Comparison of ENCODE assay signal across 18 mouse cellular contexts in genomic region chr13:43053201-43053600, GRCm38 (mm10).
A peak's percentile ranks its signal among the peaks of the same experiment; 100 is the strongest.
DNase-seq lines count a peak whose midpoint lies in the region; ATAC-seq and TF ChIP-seq lines count a peak whose summit lies in the region.
"Had no signal": no experiment of that assay in that cellular context is flagged by ENCODE, and none has a peak within 500 bp of the region (broad histone marks: within the 10 kb centered on the region; RNA-seq: fewer than 3 reads in every experiment).

No protein-coding gene starts in this region.

- TF ChIP-seq EP300 in liver, postnatal 0 days (IDR thresholded peaks at IDR 0.05; ENCODE audit: low read depth) = no peak

- H3K4me2 ChIP-seq in liver, postnatal 0 days (ENCODE audit: low read depth, low read length) = no peak overlapping the region
- H3K4me2 ChIP-seq: forebrain, embryonic 12.5 days; heart, embryonic 12.5 days; liver, embryonic 13.5 days; midbrain, embryonic 11.5 days had no signal

- intact Hi-C loops in gastrocnemius, adult 2 months (cut with DNase I) = no loop called here
- intact Hi-C loops in gastrocnemius, postnatal 14 days (cut with DNase I; ENCODE audit: low total_unique reads) = no loop called here

- H3K27me3 ChIP-seq in liver, postnatal 0 days (ENCODE audit: insufficient read depth, low read length) = no peaks in the 10 kb centered on the region
- H3K27me3 ChIP-seq: heart, embryonic 12.5 days; liver, embryonic 13.5 days had no signal

- H3K9ac ChIP-seq in liver, postnatal 0 days (replicated peaks) = no peak overlapping the region
- H3K9ac ChIP-seq: forebrain, embryonic 12.5 days; heart, embryonic 12.5 days; liver, embryonic 13.5 days had no signal

- H3K27ac ChIP-seq in gastrocnemius, adult 2 months = no peak overlapping the region
- no peak overlapping the region for H3K27ac ChIP-seq in liver, postnatal 0 days (ENCODE audit: low read depth)
- H3K27ac ChIP-seq: forebrain, embryonic 12.5 days; liver, embryonic 13.5 days had no signal

- peak; percentile 23; the same call in 1 of the 2 replicates for TF ChIP-seq CTCF in gastrocnemius, adult 2 months (IDR thresholded peaks at IDR 0.05)
- peak; percentile 33 for TF ChIP-seq CTCF in liver, postnatal 0 days (IDR thresholded peaks at IDR 0.05; ENCODE audit: low read depth)

- no peaks in the 10 kb centered on the region for H3K9me3 ChIP-seq in liver, postnatal 0 days (ENCODE audit: low read length)
- H3K9me3 ChIP-seq: forebrain, embryonic 12.5 days; liver, embryonic 13.5 days had no signal

- ATAC-seq in liver, postnatal 0 days = no peak

- no peaks in the 10 kb centered on the region for H3K36me3 ChIP-seq in liver, postnatal 0 days (replicated peaks; ENCODE audit: insufficient read depth, low read length)
- H3K36me3 ChIP-seq: forebrain, embryonic 12.5 days; heart, embryonic 12.5 days; liver, embryonic 13.5 days had no signal

- H3K4me3 ChIP-seq in gastrocnemius, adult 2 months = no peak overlapping the region
- H3K4me3 ChIP-seq in liver, postnatal 0 days (ENCODE audit: low read depth, low read length) = no peak overlapping the region
- H3K4me3 ChIP-seq: forebrain, embryonic 12.5 days; heart, embryonic 12.5 days; liver, embryonic 13.5 days; myocyte had no signal

- WGBS in liver, postnatal 0 days (ENCODE audit: insufficient replicate concordance) = 89% methylated on average over 1 of the region's 1 CpGs

- H3K4me1 ChIP-seq in liver, postnatal 0 days (ENCODE audit: insufficient read depth) = no peaks in the 10 kb centered on the region
- H3K4me1 ChIP-seq: heart, embryonic 12.5 days; liver, embryonic 13.5 days had no signal

- no peak for DNase-seq in gastrocnemius, adult 2 months
- no peak for DNase-seq in gastrocnemius, postnatal 14 days
- no peak for DNase-seq in liver, postnatal 0 days
- no peak for DNase-seq in liver
- DNase-seq in B cell, adult 2 months = peak; percentile 3 to 6
- DNase-seq in R1 (ENCODE audit: low read depth, low spot score) = peak; percentile 44
- no peak for DNase-seq in cerebellum, adult 11 months
- no peak for DNase-seq in right cerebral cortex, postnatal 10 days (ENCODE audit: low spot score in 2 of 2)
- DNase-seq: cerebellum, adult 18-20 months; heart, postnatal 36 days; kidney, postnatal 10 days; liver, embryonic 13.5 days; lung, postnatal 4 days; spleen, adult 18-20 months had no signal

Comparison
In these comparisons a context has a peak if more than half of its experiments do, and no peak if none do; other contexts are left out.
1. DNase-seq: peak in B cell, adult 2 months (2 of 2) and R1 (single experiment); none in gastrocnemius, adult 2 months (single experiment), gastrocnemius, postnatal 14 days (single experiment), liver, postnatal 0 days (single experiment), liver (single experiment), cerebellum, adult 11 months (single experiment) and right cerebral cortex, postnatal 10 days (0 of 2).